Mouse (Mus musculus): ENCODE data around the gene Notch3.

Notch3 gene

GRCm38 (mm10) chr17:32092895-32093294 is 73.8 kb downstream of the Notch3 start:
- no peak for DNase-seq (ENCODE audit: low spot score)

GRCm38 (mm10) chr17:32092241-32092619 is 74.4 kb downstream of the Notch3 start:
- DNase-seq (ENCODE audit: low spot score): no peak

- DNase-seq (ENCODE audit: low spot score): peak; percentile 73
These were observed 75.0 kb downstream of the Notch3 start for GRCm38 (mm10) chr17:32091364-32092240.

- DNase-seq (ENCODE audit: low spot score): no peak
These were observed 75.7 kb downstream of the Notch3 start for GRCm38 (mm10) chr17:32091032-32091363.

- no peak for DNase-seq (ENCODE audit: low spot score)
These were observed 79.6 kb downstream of the Notch3 start for GRCm38 (mm10) chr17:32087069-32087468.

- DNase-seq (ENCODE audit: low spot score): no peak
These were observed 83.3 kb downstream of the Notch3 start for GRCm38 (mm10) chr17:32083351-32083750.

- DNase-seq (ENCODE audit: low spot score): no peak
These were observed 91.5 kb downstream of the Notch3 start for GRCm38 (mm10) chr17:32075164-32075563.

GRCm38 (mm10) chr17:32074658-32075057 is 92.0 kb downstream of the Notch3 start:
- no peak for DNase-seq (ENCODE audit: low spot score)

- peak; percentile 71 for DNase-seq (ENCODE audit: low spot score)
These were observed 93.3 kb downstream of the Notch3 start for GRCm38 (mm10) chr17:32073359-32073758.
